Mouse (Mus musculus) kidney, postnatal 0 days (tissue): ENCODE results near the gene Gm20388. TPM values are rescaled to one million over a fixed set of nuclear protein-coding genes. Genes with fewer than 3 reads are reported as not detected.

Experiments
- ATAC-seq: fragments of 200-750 bp; cut with Nextera tagmentation; replicated peaks from 2 replicates; pipeline ENCODE4 v1.8.0; 2017; ENCODE audit warnings: low read depth, moderate number of reproducible peaks, moderate TSS enrichment, moderate library complexity; ENCODE audit not compliant: low FRiP score
- DNase-seq: peaks from one replicate; pipeline ENCODE4 v3.0.0-alpha.2; 2016; ENCODE audit warnings: low spot score
- H3K27ac ChIP-seq: fragments of 300-500 bp; sonication (generic); 2 replicates; pipeline ENCODE4 v1.5.1; 2014; ENCODE audit warnings: mild to moderate bottlenecking
- H3K27me3 ChIP-seq: fragments of 300-500 bp; sonication (generic); 2 replicates; pipeline ENCODE4 v1.6.1; 2014; ENCODE audit warnings: low read length, mixed read lengths; ENCODE audit not compliant: insufficient read depth
- H3K36me3 ChIP-seq: fragments of 300-500 bp; sonication (generic); 2 replicates; pipeline ENCODE4 v1.6.1; 2014; ENCODE audit warnings: low read length, mixed read lengths; ENCODE audit not compliant: insufficient read depth
- H3K4me1 ChIP-seq: fragments of 300-500 bp; sonication (generic); replicated peaks from 2 replicates; pipeline ENCODE4 v1.6.1; 2014; ENCODE audit warnings: antibody characterized with exemption, low read length, mixed read lengths; ENCODE audit not compliant: insufficient read depth
- H3K4me2 ChIP-seq: fragments of 300-500 bp; sonication (generic); 2 replicates; pipeline ENCODE4 v1.6.1; 2014; ENCODE audit warnings: mild to moderate bottlenecking, low read length, moderate library complexity, mixed read lengths
- H3K4me3 ChIP-seq: fragments of 300-500 bp; sonication (generic); replicated peaks from 2 replicates; pipeline ENCODE4 v1.5.1; 2014; ENCODE audit warnings: low read depth, low read length
- H3K9ac ChIP-seq: fragments of 300-500 bp; sonication (generic); 2 replicates; pipeline ENCODE4 v1.6.1; 2014; ENCODE audit warnings: low read depth, low read length
- H3K9me3 ChIP-seq: fragments of 300-500 bp; sonication (generic); replicated peaks from 2 replicates; pipeline ENCODE4 v1.6.1; 2016; ENCODE audit warnings: low read length, inconsistent platforms, mixed read lengths
- CTCF ChIP-seq: IDR thresholded peaks from 2 replicates; pipeline ENCODE4 v1.5.1; 2016; ENCODE audit warnings: antibody characterized with exemption, low read depth, mild to moderate bottlenecking, moderate library complexity
- WGBS: fragments of 180-500 bp; shearing (Covaris S2); extraction: QIAGEN DNeasy Blood & Tissue Kit; methylation state at CpG from one replicate; pipeline ENCODE4 v1.1.7; 2014; 5-methylcytosine and 5-hydroxymethylcytosine counted together
- polyA plus RNA-seq: library from polyadenylated mRNA; unstranded; fragments of >200 nt; fragmentation: Nextera tagmentation; extraction: Ambion mirVana; gene quantifications from 2 replicates; pipeline ENCODE4 v1.2.1, GENCODE M21; 2015

Gene Gm20388
- polyA plus RNA-seq, 1 experiment from 2014 or later = not detected

GRCm38 (mm10) chr8:120627298-120627697 lies 716.7 kb downstream of the Gm20388 start:
- no peak for DNase-seq
- H3K36me3 ChIP-seq = no peaks in the 10 kb centered on the region
- ATAC-seq = no peak
- H3K9me3 ChIP-seq = no peaks in the 10 kb centered on the region
- no peak overlapping the region for H3K27ac ChIP-seq
- H3K4me3 ChIP-seq = no peak overlapping the region
- 0 out of 2 replicates have a peak, but pooled peaks cover 6% of the 10 kb centered on the region for H3K4me1 ChIP-seq
- TF ChIP-seq CTCF = no peak
- H3K4me2 ChIP-seq = no peak overlapping the region
- no peak overlapping the region for H3K9ac ChIP-seq
- WGBS = 89% methylated on average over 5 of the region's 5 CpGs
- H3K27me3 ChIP-seq = no peaks in the 10 kb centered on the region

- Histone ChIP-seq H3K9me3 (no peaks in the 10 kb centered on the region), H3K4me1 (peaks cover 8% of the 10 kb centered on the region), H3K4me3 (no peak overlapping the region), H3K27me3 (no peaks in the 10 kb centered on the region), H3K4me2 (no peak overlapping the region), H3K9ac (no peak overlapping the region), H3K27ac (no peak overlapping the region), H3K36me3 (no peaks in the 10 kb centered on the region)
- WGBS = 59% methylated on average over 5 of the region's 5 CpGs
- DNase-seq = no peak
- no peak for TF ChIP-seq CTCF
- ATAC-seq = no peak
Measured at GRCm38 (mm10) chr8:120630031-120630430, 719.4 kb downstream of the Gm20388 start.

- H3K9ac ChIP-seq = no peak overlapping the region
- TF ChIP-seq CTCF = no peak
- no peaks in the 10 kb centered on the region for H3K9me3 ChIP-seq
- H3K27ac ChIP-seq = no peak overlapping the region
- H3K4me3 ChIP-seq = no peak overlapping the region
- no peak for ATAC-seq
- no peak for DNase-seq
- H3K4me2 ChIP-seq = no peak overlapping the region
- peaks cover 8% of the 10 kb centered on the region for H3K4me1 ChIP-seq
- 48% methylated on average over 6 of the region's 6 CpGs for WGBS
- no peaks in the 10 kb centered on the region for H3K27me3 ChIP-seq
- H3K36me3 ChIP-seq = no peaks in the 10 kb centered on the region
Measured at GRCm38 (mm10) chr8:120630848-120631247, 720.2 kb downstream of the Gm20388 start.

- H3K9ac ChIP-seq = no peak overlapping the region
- H3K4me2 ChIP-seq = no peak overlapping the region
- H3K9me3 ChIP-seq = no peaks in the 10 kb centered on the region
- no peak for TF ChIP-seq CTCF
- H3K4me1 ChIP-seq = peaks cover 8% of the 10 kb centered on the region
- H3K27ac ChIP-seq = no peak overlapping the region
- H3K36me3 ChIP-seq = no peaks in the 10 kb centered on the region
- ATAC-seq = no peak
- no peak overlapping the region for H3K4me3 ChIP-seq
- WGBS = 83% methylated on average over 21 of the region's 21 CpGs
- DNase-seq = no peak
- H3K27me3 ChIP-seq = no peaks in the 10 kb centered on the region
Measured at GRCm38 (mm10) chr8:120631441-120632375, 721.1 kb downstream of the Gm20388 start.

GRCm38 (mm10) chr8:120632969-120633664 lies 722.5 kb downstream of the Gm20388 start:
- Histone ChIP-seq H3K4me1 (peaks cover 8% of the 10 kb centered on the region), H3K9ac (no peak overlapping the region), H3K27me3 (no peaks in the 10 kb centered on the region), H3K27ac (no peak overlapping the region), H3K36me3 (no peaks in the 10 kb centered on the region), H3K4me2 (peak overlapping the region; percentile 96), H3K4me3 (no peak overlapping the region), H3K9me3 (no peaks in the 10 kb centered on the region)
- no peak for TF ChIP-seq CTCF
- ATAC-seq = no peak
- DNase-seq = no peak
- WGBS = 45% methylated on average over 17 of the region's 17 CpGs

GRCm38 (mm10) chr8:120633665-120634271 lies 723.1 kb downstream of the Gm20388 start:
- peaks cover 8% of the 10 kb centered on the region for H3K4me1 ChIP-seq
- peak overlapping the region; percentile 53 for H3K4me3 ChIP-seq
- ATAC-seq (peak; percentile 22; the same call in 1 of the 2 replicates), DNase-seq (peak; percentile 5)
- H3K9ac ChIP-seq = peak overlapping the region; percentile 46
- H3K4me2 ChIP-seq = peak overlapping the region; percentile 96
- no peaks in the 10 kb centered on the region for H3K36me3 ChIP-seq
- no peak overlapping the region for H3K27ac ChIP-seq
- no peaks in the 10 kb centered on the region for H3K27me3 ChIP-seq
- no peaks in the 10 kb centered on the region for H3K9me3 ChIP-seq
- 2% methylated on average over 44 of the region's 44 CpGs for WGBS
- no peak for TF ChIP-seq CTCF
